Comparison of ENCODE assay signal across 19 mouse cellular contexts in the genomic region with DNA sequence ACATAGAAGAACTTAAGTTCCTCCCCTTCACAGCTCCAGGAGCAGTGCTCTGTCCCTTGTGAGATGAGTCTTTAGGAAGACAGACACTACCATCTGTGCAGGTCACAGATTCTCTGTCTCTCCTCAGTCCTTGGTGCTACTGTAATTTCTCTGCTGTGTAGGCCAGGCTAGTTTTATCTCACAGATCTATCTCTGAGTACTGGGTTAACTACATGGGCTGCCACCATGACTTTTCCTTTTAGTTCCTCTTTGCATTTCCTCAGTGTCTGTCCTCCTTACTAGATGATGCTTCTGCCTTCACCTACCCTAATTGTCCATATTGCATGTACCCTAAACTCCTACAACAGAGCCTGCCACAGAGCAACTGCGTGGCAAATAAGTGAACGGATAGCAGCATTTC.
DNase-seq lines count a peak whose midpoint lies in the region; ATAC-seq and TF ChIP-seq lines count a peak whose summit lies in the region.
"Had no signal": no experiment of that assay in that cellular context is flagged by ENCODE, and none has a peak within 500 bp of the region (broad histone marks: within the 10 kb centered on the region; RNA-seq: fewer than 3 reads in every experiment).

No protein-coding gene starts in this region.

- H3K27me3 ChIP-seq in heart, embryonic 11.5 days (ENCODE audit: control insufficient read depth, insufficient read depth, low read length): no peaks in the 10 kb centered on the region
- H3K27me3 ChIP-seq: forebrain, embryonic 13.5 days; heart, embryonic 13.5 days; hindbrain, embryonic 15.5 days had no signal

- DNase-seq in heart, adult 11 months: peak; percentile 56
- DNase-seq in frontal cortex, postnatal 25 days (ENCODE audit: low spot score in 2 of 2): no peak
- no peak for DNase-seq in urinary bladder, adult 2 months (ENCODE audit: low spot score)
- DNase-seq: adrenal gland, postnatal 10 days; cerebellum, adult 11-12 months; cerebellum, adult 9-10 months; cerebellum, postnatal 36 days; forebrain, postnatal 0 days; gastrocnemius, postnatal 36 days; heart, postnatal 36 days had no signal

- no peak for ATAC-seq in heart, embryonic 11.5 days (replicated peaks; ENCODE audit: insufficient number of reproducible peaks, low FRiP score, low TSS enrichment)
- peak; percentile 44; the same call in 1 of the 2 replicates for ATAC-seq in megakaryocyte progenitor cell, adult 5-6 weeks (replicated peaks; ENCODE audit: poor library complexity)
- no peak for ATAC-seq in frontal cortex, adult (ENCODE audit: low TSS enrichment)
- ATAC-seq: forebrain, embryonic 13.5 days; forebrain, postnatal 0 days; intestine, embryonic 16.5 days had no signal

- TF ChIP-seq POLR2A in bone marrow macrophage, adult 2 months (IDR thresholded peaks at IDR 0.05; ENCODE audit: borderline replicate concordance, low read depth, low read length): no peak

- no peaks in the 10 kb centered on the region for H3K9me3 ChIP-seq in heart, embryonic 11.5 days (replicated peaks; ENCODE audit: control insufficient read depth, low read length)
- H3K9me3 ChIP-seq: embryonic facial prominence, embryonic 10.5 days; forebrain, embryonic 13.5 days; heart, embryonic 13.5 days; hindbrain, embryonic 15.5 days had no signal

- no peak for TF ChIP-seq CTCF in bone marrow macrophage, adult 2 months (IDR thresholded peaks at IDR 0.05; ENCODE audit: low read depth, low read length)

- 91% methylated on average over 2 of the region's 2 CpGs for WGBS in heart, embryonic 11.5 days (ENCODE audit: insufficient replicate concordance)

- peaks cover 7% of the 10 kb centered on the region; the same call in 1 of the 2 replicates for H3K36me3 ChIP-seq in heart, embryonic 11.5 days (ENCODE audit: control insufficient read depth, insufficient read depth, low read length)
- H3K36me3 ChIP-seq: hindbrain, embryonic 15.5 days had no signal

- no peak overlapping the region for H3K9ac ChIP-seq in heart, embryonic 11.5 days (ENCODE audit: low read depth, low read length)
- H3K9ac ChIP-seq: forebrain, embryonic 13.5 days; forebrain, postnatal 0 days; heart, embryonic 13.5 days; hindbrain, embryonic 15.5 days had no signal

- H3K4me1 ChIP-seq in heart, embryonic 11.5 days (ENCODE audit: control insufficient read depth, insufficient read depth, low read length): no peaks in the 10 kb centered on the region
- H3K4me1 ChIP-seq in bone marrow macrophage, adult 2 months (ENCODE audit: control insufficient read depth, insufficient read depth, low read length): peaks cover 16% of the 10 kb centered on the region
- H3K4me1 ChIP-seq: embryonic facial prominence, embryonic 10.5 days; forebrain, embryonic 13.5 days; hindbrain, embryonic 15.5 days had no signal

- no peak overlapping the region for H3K4me2 ChIP-seq in heart, embryonic 11.5 days
- H3K4me2 ChIP-seq: forebrain, embryonic 13.5 days; heart, embryonic 13.5 days; hindbrain, embryonic 15.5 days had no signal

- H3K27ac ChIP-seq in heart, embryonic 11.5 days (ENCODE audit: low read depth, low read length): no peak overlapping the region
- H3K27ac ChIP-seq in bone marrow macrophage, adult 2 months (ENCODE audit: insufficient read depth, low read depth, low read length): 0 out of 2 replicates have a peak overlapping the region, but pooled peaks have one; percentile 28
- H3K27ac ChIP-seq: embryonic facial prominence, embryonic 10.5 days; forebrain, embryonic 13.5 days; hindbrain, embryonic 15.5 days had no signal

- no peak overlapping the region for H3K4me3 ChIP-seq in heart, embryonic 11.5 days (ENCODE audit: low read depth, low read length)
- H3K4me3 ChIP-seq in bone marrow macrophage, adult 2 months (ENCODE audit: insufficient read depth, low read length): no peak overlapping the region
- H3K4me3 ChIP-seq: embryonic facial prominence, embryonic 10.5 days; forebrain, embryonic 13.5 days; heart, embryonic 13.5 days; hindbrain, embryonic 15.5 days had no signal
